Mouse (Mus musculus): ENCODE measurements around the gene Cdk5. TPM values are rescaled to one million over a fixed set of nuclear protein-coding genes. Genes with fewer than 3 reads are reported as not detected.
A peak's percentile ranks its signal among the peaks of the same experiment; 100 is the strongest.
"Not testable (repeated sequence)": the region's sequence is repeated elsewhere in the genome, so short reads cannot be mapped to it uniquely, and the experiment has no call there.

Gene Cdk5
- polyA plus RNA-seq, 1 experiment = 94.8 TPM

- no peak for DNase-seq (ENCODE audit: low read depth)
Measured at GRCm38 (mm10) chr5:24399686-24400085, 23.6 kb downstream of the Cdk5 start.

GRCm38 (mm10) chr5:24396254-24396653, 27.1 kb downstream of the Cdk5 start:
- not testable (repeated sequence) for DNase-seq (ENCODE audit: low read depth)

GRCm38 (mm10) chr5:24394165-24394894, 29.0 kb downstream of the Cdk5 start:
- DNase-seq (ENCODE audit: low read depth) = peak; percentile 95

- no peak for DNase-seq (ENCODE audit: low read depth)
Measured at GRCm38 (mm10) chr5:24393392-24393997, 29.8 kb downstream of the Cdk5 start, which contains the start of gene Abcb8. Gene Abcb8 (plus strand): TSS chr5:24393663.

GRCm38 (mm10) chr5:24392724-24393123, 30.6 kb downstream of the Cdk5 start:
- DNase-seq (ENCODE audit: low read depth) = no peak

- no peak for DNase-seq (ENCODE audit: low read depth)
Measured at GRCm38 (mm10) chr5:24391864-24392263, 31.5 kb downstream of the Cdk5 start, which contains the start of gene Atg9b. Gene Atg9b (minus strand): TSS chr5:24392143.

GRCm38 (mm10) chr5:24389658-24390020, 33.7 kb downstream of the Cdk5 start:
- DNase-seq (ENCODE audit: low read depth) = no peak

DNA sequence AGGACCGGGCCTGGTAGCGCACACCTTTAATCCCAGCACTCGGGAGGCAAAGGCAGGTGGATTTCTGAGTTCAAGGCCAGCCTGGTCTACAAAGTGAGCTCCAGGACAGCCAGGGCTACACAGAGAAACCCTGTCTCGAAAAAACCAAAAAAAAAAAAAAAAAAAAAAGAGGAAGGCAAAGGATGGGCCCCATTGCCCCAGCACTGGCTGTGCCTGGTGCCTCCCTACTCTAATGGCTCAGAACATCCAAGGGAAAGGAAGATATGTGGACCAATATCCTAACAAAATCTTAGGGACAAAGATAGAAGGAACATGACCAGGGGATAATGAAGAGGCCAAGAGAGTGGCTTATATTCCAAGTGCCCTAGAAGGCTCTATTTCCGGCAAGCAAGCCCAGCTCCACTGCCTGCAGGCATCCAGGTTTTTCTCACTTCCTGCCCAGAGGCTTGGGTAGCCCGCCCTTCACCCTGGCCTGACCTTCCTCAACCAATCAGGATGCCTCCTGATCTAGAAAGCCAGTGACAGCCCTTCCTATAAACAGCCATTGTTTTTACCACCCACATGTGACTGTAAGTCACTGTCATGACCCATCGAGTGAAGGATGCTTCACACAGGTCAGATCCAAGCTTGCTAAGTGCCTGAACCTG, 34.2 kb downstream of the Cdk5 start:
- DNase-seq (ENCODE audit: low read depth) = no peak

DNA sequence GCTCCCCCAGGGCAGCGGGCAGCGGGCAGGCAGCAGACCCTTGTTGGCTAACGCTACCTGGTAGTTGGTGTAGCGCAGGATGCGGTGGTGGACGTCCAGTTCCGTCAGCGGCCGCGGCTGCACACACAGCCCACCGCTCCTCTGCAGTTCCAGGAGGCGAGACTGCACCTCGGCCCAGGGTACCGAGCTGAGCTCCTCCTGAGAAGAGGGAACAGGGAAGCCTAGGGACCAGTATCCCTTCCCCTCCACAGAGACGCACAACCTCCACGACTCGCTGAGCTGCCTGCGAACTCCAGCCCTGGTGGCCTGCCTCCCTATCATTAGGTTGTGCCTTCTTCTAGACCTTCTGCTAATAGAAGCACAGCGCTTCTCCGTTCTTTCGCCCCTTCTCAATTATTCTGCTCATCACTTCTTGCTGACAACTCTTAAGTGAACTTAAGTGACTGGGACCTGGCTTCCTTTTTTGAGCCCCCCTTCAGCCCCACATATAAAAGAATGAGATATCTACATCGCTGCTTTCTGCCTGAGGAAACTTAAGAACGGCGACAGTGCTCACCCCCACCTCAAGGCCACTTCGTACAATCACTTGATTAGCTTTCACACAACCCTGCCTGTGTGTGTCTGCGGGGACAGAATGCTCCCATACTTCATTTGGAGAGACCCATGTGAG, 34.9 kb downstream of the Cdk5 start:
- no peak for DNase-seq (ENCODE audit: low read depth)

GRCm38 (mm10) chr5:24387264-24388241, 35.8 kb downstream of the Cdk5 start:
- no peak for DNase-seq (ENCODE audit: low read depth)

- no peak for DNase-seq (ENCODE audit: low read depth)
Measured at GRCm38 (mm10) chr5:24385887-24386550, 37.3 kb downstream of the Cdk5 start.

DNA sequence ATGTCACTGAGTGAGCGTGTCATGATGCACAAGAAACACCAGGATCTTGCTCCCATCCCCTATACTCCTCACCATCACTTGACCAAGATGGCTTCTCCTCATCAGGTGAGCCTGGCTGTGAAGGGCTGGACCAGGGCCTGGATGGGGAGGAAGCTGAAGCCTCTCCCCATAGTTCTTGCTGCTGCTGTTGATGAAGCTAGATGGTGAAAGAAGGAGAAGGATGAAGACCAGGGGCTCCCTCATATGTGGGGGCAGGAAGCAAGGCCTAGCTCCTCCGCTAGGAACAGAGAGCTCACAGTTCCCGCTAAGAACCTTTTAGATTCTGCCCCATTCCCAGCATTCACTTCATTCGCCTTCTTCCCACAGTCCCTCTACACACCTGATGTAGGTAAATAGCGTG, 38.0 kb downstream of the Cdk5 start:
- no peak for DNase-seq (ENCODE audit: low read depth)

DNA sequence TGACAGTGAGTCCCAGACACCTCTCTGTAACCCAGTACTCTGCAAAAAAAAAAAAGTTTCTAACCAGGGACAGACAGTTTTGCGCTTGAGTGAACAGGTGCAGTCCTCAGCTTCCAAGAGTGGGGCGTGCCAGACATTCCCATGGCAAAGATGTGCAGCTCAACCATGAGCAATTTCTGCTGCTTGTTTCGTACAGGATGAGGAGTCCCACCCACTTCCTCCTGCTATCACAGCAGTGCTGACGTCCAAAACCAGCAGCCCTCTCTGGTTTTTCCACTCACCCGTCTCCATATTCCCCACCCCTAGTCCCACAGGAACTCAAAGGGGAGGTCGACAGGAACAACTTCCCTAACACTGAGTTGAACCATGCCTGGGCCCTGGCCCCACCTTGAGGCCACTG, 38.9 kb downstream of the Cdk5 start:
- DNase-seq (ENCODE audit: low read depth) = no peak

- no peak for DNase-seq (ENCODE audit: low read depth)
Measured at GRCm38 (mm10) chr5:24383026-24383859, 40.1 kb downstream of the Cdk5 start.

GRCm38 (mm10) chr5:24381988-24382387, 41.3 kb downstream of the Cdk5 start:
- no peak for DNase-seq (ENCODE audit: low read depth)

- no peak for DNase-seq (ENCODE audit: low read depth)
Measured at GRCm38 (mm10) chr5:24381486-24381885, 41.8 kb downstream of the Cdk5 start.

GRCm38 (mm10) chr5:24380499-24380898, 42.8 kb downstream of the Cdk5 start:
- DNase-seq (ENCODE audit: low read depth) = no peak

DNA sequence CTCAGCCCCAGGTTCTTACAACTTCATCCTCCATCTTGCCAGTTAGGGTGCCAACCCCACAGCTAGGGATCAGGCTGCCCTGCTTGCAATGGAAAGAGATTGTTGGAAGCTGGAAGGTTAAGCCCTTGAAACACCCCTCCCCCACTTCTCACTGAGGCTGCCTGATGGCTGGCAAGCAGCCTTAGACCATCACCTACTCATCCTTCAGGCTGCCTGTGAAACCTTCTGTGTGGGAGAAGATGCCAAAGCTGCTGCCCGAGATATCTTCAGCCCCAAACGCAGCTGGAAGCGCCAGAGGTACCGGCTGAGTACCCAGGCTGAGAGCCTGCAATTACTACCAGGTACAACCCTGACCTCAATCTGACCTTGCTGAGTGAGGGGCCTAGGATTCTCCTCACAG, 43.8 kb downstream of the Cdk5 start:
- no peak for DNase-seq (ENCODE audit: low read depth)

GRCm38 (mm10) chr5:24378700-24379099, 44.6 kb downstream of the Cdk5 start:
- no peak for DNase-seq (ENCODE audit: low read depth)
